Mouse (Mus musculus): ENCODE results near the gene Cog8.

DNA sequence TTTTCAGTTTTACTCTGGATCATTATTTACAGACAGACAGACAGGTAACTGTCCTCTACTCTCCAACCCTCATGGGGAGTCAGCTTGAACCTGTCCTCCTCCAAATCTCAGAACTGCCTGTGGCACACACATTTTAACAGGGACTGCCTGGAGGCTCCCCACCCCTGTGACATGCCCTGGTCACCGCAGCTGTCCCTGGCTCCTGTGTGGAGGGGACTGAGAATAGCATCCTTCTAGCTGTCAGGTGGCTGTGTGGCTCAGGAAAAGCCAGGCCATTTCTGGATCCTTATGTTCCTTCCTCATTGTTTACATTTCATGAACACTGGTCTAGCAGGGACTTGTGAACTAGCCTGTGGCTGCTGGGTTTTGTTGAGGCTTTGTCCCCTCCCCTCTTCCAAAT, 17.6 kb upstream of the Cog8 start:
- no peak for TF ChIP-seq POLR2A (IDR thresholded peaks at IDR 0.05; ENCODE audit: insufficient read depth, low read length)
- no peak for TF ChIP-seq CTCF (IDR thresholded peaks at IDR 0.05; ENCODE audit: low read depth, low read length)
